In genomic region chr17:5494832-5495231, GRCm38 (mm10) we compare ENCODE assay signal across 10 mouse cellular contexts. TPM values are rescaled to one million over a fixed set of nuclear protein-coding genes. Genes with fewer than 3 reads are reported as not detected.
A peak's percentile ranks its signal among the peaks of the same experiment; 100 is the strongest.
DNase-seq lines count a peak whose midpoint lies in the region; ATAC-seq and TF ChIP-seq lines count a peak whose summit lies in the region.
"Had no signal": no experiment of that assay in that cellular context is flagged by ENCODE, and none has a peak within 500 bp of the region (broad histone marks: within the 10 kb centered on the region; RNA-seq: fewer than 3 reads in every experiment).

No protein-coding gene starts in this region.

- H3K27me3 ChIP-seq in hindbrain, embryonic 15.5 days: no peaks in the 10 kb centered on the region
- H3K27me3 ChIP-seq in midbrain, postnatal 0 days (ENCODE audit: insufficient read depth, low read length): no peaks in the 10 kb centered on the region

- H3K9me3 ChIP-seq in hindbrain, embryonic 15.5 days: no peaks in the 10 kb centered on the region
- H3K9me3 ChIP-seq in midbrain, postnatal 0 days (ENCODE audit: low read length): no peaks in the 10 kb centered on the region

- peak overlapping the region; percentile 74 for H3K4me2 ChIP-seq in hindbrain, embryonic 15.5 days
- peak overlapping the region; percentile 96 for H3K4me2 ChIP-seq in midbrain, postnatal 0 days (ENCODE audit: low read depth, low read length, poor library complexity, severe bottlenecking)

- H3K9ac ChIP-seq in hindbrain, embryonic 15.5 days: no peak overlapping the region
- peak overlapping the region; percentile 44; the same call in 1 of the 2 replicates for H3K9ac ChIP-seq in midbrain, postnatal 0 days (replicated peaks; ENCODE audit: low read length, poor library complexity, severe bottlenecking)

- DNase-seq in cerebellum, postnatal 25 days: peak; percentile 38 to 45
- DNase-seq in left cerebral cortex, adult 2 months (ENCODE audit: extremely low spot score in 1 of 2, low spot score in 2 of 2): no peak
- no peak for DNase-seq in left cerebral cortex, postnatal 25 days (ENCODE audit: low spot score in 2 of 2)
- DNase-seq in midbrain, postnatal 0 days (ENCODE audit: low spot score): no peak
- DNase-seq in spleen, adult 12 weeks (ENCODE audit: low spot score): no peak
- no peak for DNase-seq in kidney, postnatal 10 days
- DNase-seq: cerebellum, adult 11-12 months; heart, postnatal 4 days had no signal

- no peak for ATAC-seq in cerebellum, adult (ENCODE audit: insufficient number of reproducible peaks, low FRiP score, low TSS enrichment)
- no peak for ATAC-seq in hindbrain, embryonic 15.5 days (ENCODE audit: low FRiP score, low read depth)
- ATAC-seq in midbrain, postnatal 0 days (ENCODE audit: low FRiP score): no peak

- 85% methylated on average over 7 of the region's 7 CpGs for WGBS in hindbrain, embryonic 15.5 days
- WGBS in midbrain, postnatal 0 days: 81% methylated on average over 7 of the region's 7 CpGs

- intact Hi-C loops in left cerebral cortex, adult 2 months (cut with DNase I): no loop called here
- intact Hi-C loops in left cerebral cortex, postnatal 25 days (cut with DNase I): loop anchor here (5.0 kb wide), 1 partner anchor 252 kb away; no protein-coding TSS in a partner anchor

- H3K4me1 ChIP-seq in hindbrain, embryonic 15.5 days (replicated peaks): peaks cover 34% of the 10 kb centered on the region
- H3K4me1 ChIP-seq in midbrain, postnatal 0 days (ENCODE audit: insufficient read depth, low read length): peaks cover 17% of the 10 kb centered on the region

- peak overlapping the region; percentile 88 for H3K4me3 ChIP-seq in left cerebral cortex, adult 2 months
- peak overlapping the region; percentile 82 for H3K4me3 ChIP-seq in hindbrain, embryonic 15.5 days
- peak overlapping the region; percentile 87 for H3K4me3 ChIP-seq in midbrain, postnatal 0 days (ENCODE audit: low read depth, low read length)

- no peak for TF ChIP-seq CTCF in left cerebral cortex, adult 2 months (IDR thresholded peaks at IDR 0.05)
- TF ChIP-seq CTCF in midbrain, postnatal 0 days (IDR thresholded peaks at IDR 0.05): no peak

- peak overlapping the region; percentile 19; the same call in 1 of the 2 replicates for H3K27ac ChIP-seq in left cerebral cortex, adult 2 months
- no peak overlapping the region for H3K27ac ChIP-seq in hindbrain, embryonic 15.5 days (replicated peaks)
- no peak overlapping the region for H3K27ac ChIP-seq in midbrain, postnatal 0 days (ENCODE audit: low read depth, low read length)

- no peaks in the 10 kb centered on the region for H3K36me3 ChIP-seq in hindbrain, embryonic 15.5 days
- H3K36me3 ChIP-seq in midbrain, postnatal 0 days (ENCODE audit: insufficient read depth, low read length): no peaks in the 10 kb centered on the region

RNA-seq across cellular contexts. Expression of gene Zdhhc14, which starts 2.5 kb away (rescaled TPM):
- 10 to 100 TPM; 44.9 to 46.8 TPM for total RNA-seq in left cerebral cortex, adult 2 months (2021)
- 10 to 100 TPM; 51.3 to 53.2 TPM for total RNA-seq in left cerebral cortex, postnatal 25 days (2021)
- polyA plus RNA-seq in hindbrain, embryonic 15.5 days (2015; fragmentation: Nextera tagmentation; extraction: Ambion mirVana): 12.1 and 13.7 TPM in 2 replicates
- total RNA-seq in midbrain, postnatal 0 days (2014; rRNA removed): 18.3 and 19.5 TPM in 2 replicates
- polyA plus RNA-seq in midbrain, postnatal 0 days (2015; fragmentation: Nextera tagmentation; extraction: Ambion mirVana): 8.5 and 9.6 TPM in 2 replicates

RNA-seq across cellular contexts. Expression of gene Tmem242, which starts 54.8 kb away (rescaled TPM):
- total RNA-seq in left cerebral cortex, adult 2 months (2021): 10 to 100 TPM; 80.8 to 84.0 TPM
- total RNA-seq in left cerebral cortex, postnatal 25 days (2021): 10 to 100 TPM; 84.3 to 92.8 TPM
- polyA plus RNA-seq in hindbrain, embryonic 15.5 days (2015; fragmentation: Nextera tagmentation; extraction: Ambion mirVana): 106 and 111 TPM in 2 replicates
- 61.4 and 75.8 TPM in 2 replicates for total RNA-seq in midbrain, postnatal 0 days (2014; rRNA removed)
- polyA plus RNA-seq in midbrain, postnatal 0 days (2015; fragmentation: Nextera tagmentation; extraction: Ambion mirVana): 123 and 129 TPM in 2 replicates

Comparison
In these comparisons a context has a peak if more than half of its experiments do, and no peak if none do; other contexts are left out.
1. DNase-seq: peak in cerebellum, postnatal 25 days (2 of 2); none in left cerebral cortex, adult 2 months (0 of 2), left cerebral cortex, postnatal 25 days (0 of 2), midbrain, postnatal 0 days (single experiment), spleen, adult 12 weeks (single experiment) and kidney, postnatal 10 days (single experiment).
2. Peak in every context shown above with its lines, with median percentiles within 50 percentile points of each other: H3K4me3 ChIP-seq.